Mouse (Mus musculus) CH12.LX (cell line): ENCODE measurements at regions not wholly inside any gene's neighbourhood (a gene's known extent, or its start where the extent isn't known, plus 50 kb on each side); places are given as distances from the start of the nearest gene placed in this dataset.

ENCODE experiments used
- DNase-seq: peaks from one replicate; pipeline ENCODE4 v3.0.0-alpha.2; 2013; ENCODE audit errors: extremely low read depth
- H3K27ac ChIP-seq: 2 replicates; pipeline ENCODE4 v1.5.1; 2012; ENCODE audit warnings: low read depth, mild to moderate bottlenecking, control low read depth, moderate library complexity; ENCODE audit not compliant: insufficient read depth
- H3K27me3 ChIP-seq: replicated peaks from 2 replicates; pipeline ENCODE3; 2012; ENCODE audit warnings: inconsistent platforms
- H3K36me3 ChIP-seq, 2 experiments: replicated peaks in 1 of 2; 2 replicates each; pipeline versions ENCODE3 to v1.6.1; 2012; ENCODE audit warnings: inconsistent platforms in 1 of 2, low read length in 1 of 2, mild to moderate bottlenecking in 1 of 2, mixed read lengths in 1 of 2, moderate library complexity in 1 of 2; ENCODE audit not compliant: control insufficient read depth in 1 of 2, insufficient read depth in 1 of 2
- H3K4me1 ChIP-seq, 2 experiments: 2 replicates each; pipeline ENCODE4 v1.6.1; 2012; ENCODE audit warnings: inconsistent platforms in 1 of 2, moderate library complexity in 1 of 2; ENCODE audit not compliant: insufficient read depth in 2 of 2, control insufficient read depth in 1 of 2
- H3K4me2 ChIP-seq: 2 replicates; pipeline ENCODE4 v1.6.1; 2012; ENCODE audit warnings: low read depth, mild to moderate bottlenecking, control low read depth; ENCODE audit not compliant: poor library complexity, insufficient read depth, severe bottlenecking
- H3K4me3 ChIP-seq, 3 experiments: fragments of 150-350 bp in 1 of 3; sonication (generic) in 1 of 3; replicated peaks in 1 of 3; 2 replicates each; pipeline versions ENCODE3 to v1.5.1; 2011 to 2012; ENCODE audit warnings: low read depth in 2 of 3, low read length in 2 of 3, mild to moderate bottlenecking in 2 of 3, moderate library complexity in 2 of 3, control low read depth in 1 of 3, improper control_type of control experiment in 1 of 3, inconsistent platforms in 1 of 3, mixed read lengths in 1 of 3; ENCODE audit not compliant: poor library complexity in 1 of 3
- H3K79me2 ChIP-seq: replicated peaks from 2 replicates; pipeline ENCODE4 v1.6.1; 2012; ENCODE audit warnings: mild to moderate bottlenecking, moderate library complexity; ENCODE audit not compliant: control insufficient read depth, poor library complexity, insufficient read depth, severe bottlenecking; ENCODE audit errors: extremely low read depth
- H3K9ac ChIP-seq: 2 replicates; pipeline ENCODE4 v1.6.1; 2012; ENCODE audit warnings: low read depth, mild to moderate bottlenecking, control low read depth, moderate library complexity; ENCODE audit not compliant: insufficient read depth
- H3K9me3 ChIP-seq: replicated peaks from 2 replicates; pipeline ENCODE3; 2012; ENCODE audit warnings: low read length, inconsistent platforms, mixed read lengths
- BHLHE40 ChIP-seq: IDR thresholded peaks from 2 replicates; pipeline ENCODE4 v1.6.1; 2011; ENCODE audit warnings: mild to moderate bottlenecking, low read depth, low read length, improper control_type of control experiment
- CHD1 ChIP-seq: IDR thresholded peaks from 2 replicates; pipeline ENCODE4 v1.6.1; 2012; ENCODE audit warnings: low read depth, low read length, improper control_type of control experiment, inconsistent platforms
- CHD2 ChIP-seq: IDR thresholded peaks from 2 replicates; pipeline ENCODE4 v1.6.1; 2011; ENCODE audit warnings: low read length, improper control_type of control experiment
- CTCF ChIP-seq, 2 experiments: IDR thresholded peaks in 1 of 2; conservative IDR thresholded peaks in 1 of 2; 2 replicates each; pipeline ENCODE4 v1.5.1; 2011 to 2012; ENCODE audit warnings: low read depth in 2 of 2, low read length in 2 of 2, improper control_type of control experiment in 1 of 2, inconsistent platforms in 1 of 2, mild to moderate bottlenecking in 1 of 2, moderate library complexity in 1 of 2
- E2F4 ChIP-seq: IDR thresholded peaks from 2 replicates; pipeline ENCODE4 v1.6.1; 2011; ENCODE audit warnings: low read depth, low read length, improper control_type of control experiment; ENCODE audit not compliant: insufficient replicate concordance
- EP300 ChIP-seq: IDR thresholded peaks from 2 replicates; pipeline ENCODE4 v1.6.1; 2011; ENCODE audit warnings: low read length, improper control_type of control experiment
- GABPA ChIP-seq: IDR thresholded peaks from 2 replicates; pipeline ENCODE4 v1.6.1; 2012; ENCODE audit warnings: low read depth, low read length, improper control_type of control experiment, inconsistent platforms; ENCODE audit not compliant: insufficient replicate concordance
- HCFC1 ChIP-seq: IDR thresholded peaks from 2 replicates; pipeline ENCODE4 v1.6.1; 2012; ENCODE audit warnings: low read depth, mild to moderate bottlenecking, inconsistent platforms, low read length, improper control_type of control experiment
- KAT2A ChIP-seq: IDR thresholded peaks from 2 replicates; pipeline ENCODE4 v1.6.1; 2012; ENCODE audit warnings: low read length, improper control_type of control experiment, inconsistent platforms; ENCODE audit not compliant: insufficient replicate concordance
- MAX ChIP-seq: IDR thresholded peaks from 2 replicates; pipeline ENCODE4 v1.6.1; 2011; ENCODE audit warnings: low read length, improper control_type of control experiment
- MEF2A ChIP-seq: IDR thresholded peaks from 2 replicates; pipeline ENCODE4 v1.6.1; 2014; ENCODE audit warnings: low read depth, mild to moderate bottlenecking, inconsistent platforms, low read length, improper control_type of control experiment, borderline replicate concordance
- MXI1 ChIP-seq: IDR thresholded peaks from 2 replicates; pipeline ENCODE4 v1.6.1; 2011; ENCODE audit warnings: mild to moderate bottlenecking, low read depth, low read length, improper control_type of control experiment
- PAX5 ChIP-seq: IDR thresholded peaks from 2 replicates; pipeline ENCODE4 v1.6.1; 2012; ENCODE audit warnings: low read length, inconsistent platforms, mixed read lengths
- RAD21 ChIP-seq: IDR thresholded peaks from 2 replicates; pipeline ENCODE4 v1.6.1; 2011; ENCODE audit warnings: low read depth, mild to moderate bottlenecking, low read length, improper control_type of control experiment, moderate library complexity
- RCOR1 ChIP-seq: conservative IDR thresholded peaks from 2 replicates; pipeline ENCODE4 v1.6.1; 2012; ENCODE audit warnings: low read depth, mild to moderate bottlenecking, inconsistent platforms, low read length, improper control_type of control experiment
- USF1 ChIP-seq: IDR thresholded peaks from 2 replicates; pipeline ENCODE4 v1.6.1; 2014; ENCODE audit warnings: low read depth, mild to moderate bottlenecking, inconsistent platforms, low read length, improper control_type of control experiment
- USF2 ChIP-seq: conservative IDR thresholded peaks from 2 replicates; pipeline ENCODE4 v1.6.1; 2011; ENCODE audit warnings: low read depth, low read length, improper control_type of control experiment
- ZKSCAN1 ChIP-seq: IDR thresholded peaks from 2 replicates; pipeline ENCODE4 v1.6.1; 2012; ENCODE audit warnings: low read depth, inconsistent platforms, low read length, improper control_type of control experiment, borderline replicate concordance
- ZMIZ1 ChIP-seq: IDR thresholded peaks from 2 replicates; pipeline ENCODE4 v1.6.1; 2012; ENCODE audit warnings: low read depth, mild to moderate bottlenecking, inconsistent platforms, low read length, improper control_type of control experiment
- ZNF384 ChIP-seq: IDR thresholded peaks from 2 replicates; pipeline ENCODE4 v1.6.1; 2012; ENCODE audit warnings: low read depth, low read length, improper control_type of control experiment, inconsistent platforms
- dilution Hi-C: fragments of 300-500 bp; cut with MboI; formaldehyde crosslinking; loops from 2 replicates; pipeline ENCODE4 v1.14.3; 2020; ENCODE audit warnings: low sequenced_read_pairs; ENCODE audit not compliant: extremely low pct_unique_long_range_greater_than_20kb, extremely low pct_ligation_motif_present
- in situ Hi-C: fragments of 300-500 bp; cut with MboI; formaldehyde crosslinking; loops from 3 replicates; pipeline ENCODE4 v1.14.3; 2019; ENCODE audit warnings: low sequenced_read_pairs, low pct_ligation_motif_present, low pct_unique_long_range_greater_than_20kb, mixed read lengths

DNA sequence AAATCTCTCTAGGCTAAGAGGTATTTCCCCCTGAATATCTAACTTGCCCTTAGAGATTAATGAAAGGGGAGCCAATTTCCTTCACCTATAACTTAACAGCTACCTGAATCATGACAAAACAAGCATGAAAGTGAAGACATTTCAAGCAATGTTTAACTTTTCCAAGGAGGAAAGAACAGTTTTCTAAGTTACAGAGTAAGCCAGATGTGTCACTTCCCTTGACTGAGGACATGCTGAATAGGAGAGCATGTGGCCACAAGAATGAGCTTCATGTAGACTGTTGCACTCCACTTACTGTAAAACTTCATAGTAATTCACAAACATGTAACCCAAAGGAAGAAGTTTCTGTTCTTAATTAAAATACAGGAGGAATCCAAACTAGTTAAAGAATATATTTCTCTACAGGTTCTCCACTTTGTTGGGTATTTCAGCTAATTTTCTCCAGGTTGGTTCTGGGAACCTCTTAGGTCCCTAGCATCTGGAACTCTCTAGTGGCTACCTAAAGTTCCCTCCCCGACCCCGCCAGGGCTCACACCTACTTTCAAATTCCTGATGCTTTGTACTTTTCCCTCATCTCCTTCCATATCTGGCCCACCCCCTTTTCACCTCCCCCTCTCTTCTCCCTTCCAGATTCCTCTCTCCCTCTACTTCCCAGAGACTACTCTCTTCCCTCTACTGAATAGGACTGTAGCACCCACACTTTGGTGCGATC lies 142.0 kb upstream of the Tyrp1 start:
- Histone ChIP-seq H3K9me3 (peaks cover 30% of the 10 kb centered on the region), H3K27ac (no peak overlapping the region), H3K36me3 (no peaks in the 10 kb centered on the region), H3K4me1 (no peaks in the 10 kb centered on the region), H3K79me2 (no peaks in the 10 kb centered on the region), H3K27me3 (no peaks in the 10 kb centered on the region), H3K9ac (no peak overlapping the region), H3K4me3 (no peak overlapping the region), H3K4me2 (no peak overlapping the region)
- TF ChIP-seq CHD2 (no peak), ZKSCAN1 (no peak), BHLHE40 (no peak), HCFC1 (no peak), RAD21 (no peak), CTCF (conservative IDR thresholded peaks at IDR 0.05 in 1 of 2, IDR thresholded peaks at IDR 0.05 in 1 of 2; ENCODE audit: low read depth in 2 of 2, low read length in 2 of 2) (no peak), CHD1 (no peak), USF2 (no peak), ZNF384 (no peak), MXI1 (no peak), KAT2A (no peak), MEF2A (no peak), GABPA (no peak), PAX5 (no peak), MAX (no peak), RCOR1 (no peak), E2F4 (no peak)
- dilution Hi-C loops: no loop called here
- no peak for DNase-seq
- in situ Hi-C loops: no loop called here

DNA sequence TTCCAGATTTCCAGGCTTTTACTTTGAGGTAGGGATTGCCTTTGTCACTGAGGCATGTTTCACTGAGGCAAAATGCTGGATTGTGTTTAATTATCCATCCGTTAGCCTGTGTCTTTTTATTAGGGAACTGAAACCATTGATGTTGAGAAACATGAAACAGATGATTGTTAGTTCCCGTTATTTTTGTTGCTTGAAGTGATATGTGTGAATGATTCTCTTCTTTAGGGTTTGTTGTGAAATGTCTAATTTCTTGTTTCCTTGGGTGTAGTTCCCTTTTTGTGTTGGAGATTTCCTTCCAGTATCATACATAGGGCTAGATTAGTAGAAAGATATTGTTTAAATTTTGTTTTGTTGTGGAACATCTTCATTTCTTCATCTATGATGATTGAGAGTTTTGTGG lies 121.2 kb upstream of the Tyrp1 start:
- in situ Hi-C loops: no loop called here
- H3K36me3 ChIP-seq: no peaks in the 10 kb centered on the region
- H3K4me2 ChIP-seq: no peak overlapping the region
- DNase-seq: no peak
- TF ChIP-seq CHD1 (no peak), EP300 (no peak), USF1 (no peak), ZMIZ1 (no peak), KAT2A (no peak)
- peaks cover 27% of the 10 kb centered on the region for H3K9me3 ChIP-seq
- no peak overlapping the region for H3K9ac ChIP-seq
- H3K27ac ChIP-seq: no peak overlapping the region
- no peaks in the 10 kb centered on the region for H3K4me1 ChIP-seq
- no peaks in the 10 kb centered on the region for H3K27me3 ChIP-seq
- no peaks in the 10 kb centered on the region for H3K79me2 ChIP-seq
- dilution Hi-C loops: no loop called here
- no peak overlapping the region for H3K4me3 ChIP-seq
